Mouse (Mus musculus) Patski (cell line): ENCODE measurements around the gene Tmem72. TPM values are rescaled to one million over a fixed set of nuclear protein-coding genes. Genes with fewer than 3 reads are reported as not detected.
A peak's percentile ranks its signal among the peaks of the same experiment; 100 is the strongest.

ENCODE experiments used
- ATAC-seq: fragments of 100-300 bp; one replicate; pipeline ENCODE4 v1.8.0; 2021
- CTCF ChIA-PET: fragments of 350-600 bp; sonication (Branson Sonifier 250); formaldehyde crosslinking; loops from one replicate; lab custom pipeline; 2022; ENCODE audit warnings: inconsistent platforms; lab: Charles Lee
- POLR2A ChIA-PET: fragments of 350-600 bp; sonication (Branson Sonifier 250); formaldehyde crosslinking; loops from one replicate; lab custom pipeline; 2022; ENCODE audit warnings: antibody characterized with exemption, inconsistent platforms; lab: Charles Lee
- DNase-seq: peaks from one replicate; pipeline ENCODE4 v3.0.0-alpha.2; 2011; ENCODE audit warnings: low read depth, low spot score
- H3K27me3 ChIP-seq: fragments of 371-371 bp; one replicate; pipeline ENCODE4 v1.5.1; 2021
- CTCF ChIP-seq: fragments of 100-300 bp; IDR thresholded peaks from one replicate; pipeline ENCODE4 v1.5.1; 2021
- in situ Hi-C: fragments of 300-500 bp; cut with MboI; formaldehyde crosslinking; loops from 3 replicates; pipeline ENCODE4 v1.11.1; 2018; ENCODE audit warnings: low pct_unique_long_range_greater_than_20kb, mixed read lengths
- polyA plus RNA-seq: library from polyadenylated mRNA; unstranded; gene quantifications from one replicate; pipeline ENCODE4 v1.2.3, GENCODE M21; 2021

The Tmem72 gene
- polyA plus RNA-seq, 1 experiment from 2014 or later: 7.8 TPM

DNA sequence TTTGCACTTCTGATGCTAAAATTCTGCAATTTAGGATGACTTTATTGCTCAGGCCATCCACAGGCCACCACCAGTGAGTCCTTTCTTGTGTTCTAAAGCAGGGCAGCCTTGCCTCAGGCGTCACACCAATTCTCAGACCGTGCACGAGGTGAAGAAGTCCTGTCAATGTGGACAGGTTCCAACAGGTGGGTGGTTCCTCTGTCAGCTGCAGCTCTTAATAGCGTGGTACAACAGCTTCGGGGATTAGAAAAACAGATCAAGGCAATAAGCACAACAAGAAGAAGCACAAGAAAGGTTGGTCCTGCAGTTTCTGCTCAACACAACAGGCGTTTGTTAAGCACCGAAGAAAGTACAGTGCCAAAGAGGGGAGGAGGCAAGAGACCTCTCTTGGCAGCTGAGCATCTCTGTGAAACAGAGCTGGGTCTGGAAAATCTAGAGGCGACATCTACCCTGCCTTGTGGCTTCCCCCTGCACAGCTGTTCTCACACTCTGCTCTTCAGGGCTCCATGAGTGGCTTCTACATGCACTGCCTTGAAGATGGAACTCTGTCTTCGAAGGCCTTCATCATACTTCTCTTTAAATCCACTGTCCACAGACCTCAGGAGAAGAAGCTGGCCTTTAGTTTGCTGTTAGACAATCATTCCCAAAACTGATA lies 80.0 kb downstream of the Tmem72 start:
- CTCF ChIA-PET: no interaction called here

DNA sequence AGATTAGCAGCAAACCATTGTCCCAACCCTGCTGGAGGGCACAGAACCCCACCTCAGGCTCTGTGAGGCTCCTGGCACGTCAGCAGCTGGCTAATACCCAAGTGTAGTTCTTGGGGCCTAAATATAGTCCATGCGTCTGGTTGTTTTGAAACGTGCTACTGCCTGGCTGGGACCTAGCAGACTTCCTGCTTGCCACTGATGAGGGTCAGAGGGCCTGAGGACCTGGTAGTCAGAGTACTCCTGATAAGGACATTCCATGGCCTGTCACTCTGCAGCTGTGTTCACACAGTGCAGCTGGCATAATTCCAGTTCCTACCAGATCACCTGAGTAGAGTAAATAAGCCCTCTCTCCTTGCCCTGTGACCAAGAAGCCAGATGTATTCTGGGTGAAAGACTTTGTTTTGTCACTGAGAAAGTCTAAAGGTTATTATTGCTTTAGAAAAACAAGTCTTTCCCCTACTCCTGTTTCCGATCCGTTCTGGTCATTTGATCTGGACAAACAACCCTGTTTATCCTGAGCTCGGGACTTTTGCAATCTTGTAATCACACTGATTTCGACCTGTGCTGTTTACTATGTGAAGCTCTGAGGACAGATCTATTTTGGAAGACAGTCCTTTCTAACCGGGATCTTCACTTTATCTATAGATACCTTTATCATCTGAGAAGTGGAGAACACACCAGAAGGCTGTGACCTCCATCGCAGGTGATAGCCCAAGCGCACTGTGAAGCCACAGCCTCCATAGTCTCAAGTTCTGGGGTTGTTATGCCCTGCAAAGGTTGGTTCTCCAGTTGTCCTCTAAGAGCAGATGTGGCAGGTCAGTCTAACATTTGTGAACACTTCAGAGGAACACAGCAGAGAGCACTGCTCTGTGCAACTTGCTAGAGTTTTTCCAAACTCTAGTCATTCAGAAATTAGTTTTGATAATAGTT lies 81.2 kb downstream of the Tmem72 start:
- in situ Hi-C loops: loop anchor here (10.0 kb wide), 1 partner anchor 59 kb away; no protein-coding TSS in a partner anchor
- ChIA-PET CTCF (interaction anchor here (0.8 kb wide), 1 partner anchor 34 kb away, joined by 3 read pairs; no protein-coding TSS in a partner anchor), POLR2A (no interaction called here)
- no peak for ATAC-seq
- H3K27me3 ChIP-seq: no peaks in the 10 kb centered on the region
- TF ChIP-seq CTCF: no peak
- no peak for DNase-seq

More for the DNA sequence above, 80.0 kb downstream of the Tmem72 start:
- DNase-seq (no peak), ATAC-seq (no peak)
- H3K27me3 ChIP-seq: no peaks in the 10 kb centered on the region
- POLR2A ChIA-PET: no interaction called here
- in situ Hi-C loops: loop anchor here (10.0 kb wide), 1 partner anchor 58 kb away; no protein-coding TSS in a partner anchor
- no peak for TF ChIP-seq CTCF

DNA sequence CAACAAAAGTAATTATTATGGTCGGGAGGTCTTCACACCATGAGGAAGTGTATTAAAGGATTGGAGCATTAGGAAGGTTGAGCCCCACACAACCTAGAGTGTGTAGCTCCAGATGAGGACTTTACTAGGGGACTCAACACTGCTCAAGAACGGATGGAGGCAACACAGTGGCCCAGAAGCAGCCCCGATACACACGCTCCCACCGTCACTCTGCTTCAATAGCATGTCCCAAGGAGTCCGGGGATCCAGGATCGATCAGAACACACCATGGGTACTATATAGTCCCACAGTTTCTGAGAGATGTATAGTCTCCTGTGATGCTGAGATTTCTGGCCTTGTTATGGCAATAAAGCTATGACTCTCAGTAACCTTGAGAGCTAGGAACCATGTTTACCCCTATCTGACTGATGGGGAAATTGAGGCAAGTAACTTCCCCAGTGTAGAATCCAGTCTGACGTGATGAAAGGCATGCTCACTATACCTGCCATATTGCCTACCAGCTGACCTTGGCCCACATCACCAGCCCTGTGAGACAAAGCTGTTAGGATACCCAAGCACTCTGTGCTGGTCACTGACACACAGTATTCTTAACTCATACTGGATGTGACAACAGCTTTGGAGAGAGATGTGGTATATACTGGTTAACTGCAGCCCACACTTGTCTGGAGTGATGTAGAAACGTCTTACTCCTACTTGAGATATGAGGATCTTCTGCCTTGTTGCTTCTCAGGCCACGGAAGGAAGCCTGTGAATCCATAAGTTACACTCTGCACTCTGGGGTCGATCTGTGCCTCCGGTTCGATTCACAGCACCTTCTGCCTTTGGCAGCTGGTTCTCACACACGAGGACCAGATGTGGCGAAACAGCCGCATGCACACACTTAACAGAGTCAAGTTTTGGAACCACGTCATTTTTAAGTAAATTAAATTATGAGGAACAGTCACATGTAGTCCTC lies 82.7 kb downstream of the Tmem72 start:
- no peaks in the 10 kb centered on the region for H3K27me3 ChIP-seq
- TF ChIP-seq CTCF: no peak
- in situ Hi-C loops: loop anchor here (10.0 kb wide), 1 partner anchor 61 kb away; no protein-coding TSS in a partner anchor
- ATAC-seq (no peak), DNase-seq (no peak)
- ChIA-PET CTCF (interaction anchor here (0.8 to 4.3 kb wide), 3 partner anchors 9 to 35 kb away, joined by 3 to 36 read pairs (median 3); no protein-coding TSS in a partner anchor), POLR2A (interaction anchor here (1.1 kb wide), 1 partner anchor 13 kb away, joined by 3 read pairs; no protein-coding TSS in a partner anchor)

DNA sequence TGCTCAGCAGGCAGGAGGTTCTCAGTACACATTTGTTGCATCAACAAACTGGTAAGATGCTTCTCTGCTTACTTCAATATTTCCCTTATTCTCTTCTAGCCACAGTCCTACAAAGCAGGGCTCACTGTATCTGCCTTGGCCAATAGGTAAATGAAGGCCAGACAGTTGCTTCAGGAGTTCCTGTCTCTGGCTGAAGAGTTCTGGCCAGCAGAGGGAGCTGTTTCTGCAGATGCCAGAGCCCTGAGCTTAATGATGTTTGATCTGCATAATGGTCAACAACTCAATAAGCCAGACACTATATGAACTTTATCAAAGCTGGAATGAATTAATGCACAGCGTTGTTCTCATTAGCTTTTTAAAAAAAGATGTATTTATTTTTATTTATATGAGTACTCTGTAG lies 84.6 kb downstream of the Tmem72 start:
- no peak for ATAC-seq
- POLR2A ChIA-PET: no interaction called here

DNA sequence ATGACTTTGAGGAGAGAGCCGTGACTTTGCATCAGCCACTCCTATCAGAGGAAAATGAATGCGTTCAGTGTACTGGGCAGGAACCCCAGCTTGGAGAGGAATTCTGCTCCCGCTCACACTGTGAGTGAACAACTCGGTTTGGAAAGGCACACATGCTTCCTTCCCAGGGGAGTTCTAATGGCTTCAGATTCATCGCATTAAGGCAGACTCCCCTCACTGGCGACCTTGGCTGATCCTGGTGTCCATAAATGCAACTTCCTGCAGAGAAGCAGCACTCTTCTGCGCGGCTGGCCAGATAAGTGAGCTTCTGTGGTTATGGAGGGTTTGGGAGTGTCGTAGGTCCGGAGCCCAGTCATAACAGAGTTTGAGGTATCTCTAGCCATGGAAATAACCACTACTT lies 86.9 kb downstream of the Tmem72 start:
- TF ChIP-seq CTCF: no peak
- CTCF ChIA-PET: interaction anchor here (1.8 kb wide), 1 partner anchor 11 kb away, joined by 4 read pairs; no protein-coding TSS in a partner anchor
- no peaks in the 10 kb centered on the region for H3K27me3 ChIP-seq
- in situ Hi-C loops: loop anchor here (10.0 kb wide), 1 partner anchor 65 kb away; no protein-coding TSS in a partner anchor
- ATAC-seq (no peak), DNase-seq (no peak)
- POLR2A ChIA-PET: no interaction called here

More for the DNA sequence above, 84.6 kb downstream of the Tmem72 start:
- CTCF ChIA-PET: interaction anchor here (0.7 to 4.3 kb wide), 11 partner anchors 11 to 82 kb away, joined by 3 to 36 read pairs (median 3); partner anchors contain the start of gene Depp1
- no peaks in the 10 kb centered on the region for H3K27me3 ChIP-seq
- peak; percentile 25 for DNase-seq
- in situ Hi-C loops: loop anchor here (10.0 kb wide), 1 partner anchor 63 kb away; no protein-coding TSS in a partner anchor
- TF ChIP-seq CTCF: peak; percentile 93

Other genes starting within 250 kb of the Tmem72 start
- not detected for gene Olfr211, start 227.8 kb downstream of the Tmem72 start, polyA plus RNA-seq
- 0.04 TPM for gene Olfr212, start 210.4 kb downstream of the Tmem72 start, polyA plus RNA-seq
- not detected for gene Olfr213, start 178.5 kb downstream of the Tmem72 start, polyA plus RNA-seq
- 17.2 TPM for gene Gm5580, start 165.8 kb downstream of the Tmem72 start, polyA plus RNA-seq
- not detected for gene Olfr214, start 162.7 kb downstream of the Tmem72 start, polyA plus RNA-seq
- not detected for gene Olfr215, start 132.7 kb downstream of the Tmem72 start, polyA plus RNA-seq
- gene Zfp422, start 87.9 kb downstream of the Tmem72 start, polyA plus RNA-seq: 43.7 TPM
- 11.1 TPM for gene Depp1, start 66.3 kb downstream of the Tmem72 start, polyA plus RNA-seq
- 0.71 TPM for gene Rassf4, start 43.0 kb downstream of the Tmem72 start, polyA plus RNA-seq